Comparison of ENCODE assay signal across 31 mouse cellular contexts in genomic region chr12:31366428-31366827, GRCm38 (mm10). TPM values are rescaled to one million over a fixed set of nuclear protein-coding genes. Genes with fewer than 3 reads are reported as not detected.
DNase-seq lines count a peak whose midpoint lies in the region; ATAC-seq and TF ChIP-seq lines count a peak whose summit lies in the region.
"Had no signal": no experiment of that assay in that cellular context is flagged by ENCODE, and none has a peak within 500 bp of the region (broad histone marks: within the 10 kb centered on the region; RNA-seq: fewer than 3 reads in every experiment).

No protein-coding gene starts in this region.

- no peak for TF ChIP-seq POLR2A in heart, adult 2 months (IDR thresholded peaks at IDR 0.05; ENCODE audit: insufficient read depth, low read depth, low read length)

- peak overlapping the region; percentile 75 for H3K27ac ChIP-seq in heart, embryonic 12.5 days (ENCODE audit: poor library complexity, severe bottlenecking)
- H3K27ac ChIP-seq in heart, adult 2 months = no peak overlapping the region
- peak overlapping the region; percentile 21; the same call in 1 of the 2 replicates for H3K27ac ChIP-seq in heart, postnatal 0 days (ENCODE audit: low read depth)
- H3K27ac ChIP-seq in kidney, postnatal 0 days = no peak overlapping the region
- H3K27ac ChIP-seq: embryonic facial prominence, embryonic 10.5 days; embryonic facial prominence, embryonic 15.5 days; forebrain, embryonic 12.5 days; hindbrain, embryonic 14.5 days; layer of hippocampus, adult 2 months; left cerebral cortex, adult 2 months; limb, embryonic 12.5 days; liver, embryonic 15.5 days had no signal

- H3K9ac ChIP-seq in heart, embryonic 12.5 days = 0 out of 2 replicates have a peak overlapping the region, but pooled peaks have one; percentile 10
- H3K9ac ChIP-seq in heart, adult 2 months (ENCODE audit: low read depth, low read length) = no peak overlapping the region
- no peak overlapping the region for H3K9ac ChIP-seq in heart, postnatal 0 days (replicated peaks; ENCODE audit: low read depth, low read length)
- H3K9ac ChIP-seq in kidney, postnatal 0 days (ENCODE audit: low read depth, low read length) = no peak overlapping the region
- H3K9ac ChIP-seq: embryonic facial prominence, embryonic 15.5 days; forebrain, embryonic 12.5 days; hindbrain, embryonic 14.5 days; limb, embryonic 12.5 days; liver, embryonic 15.5 days; lung, embryonic 14.5 days had no signal

- ATAC-seq in heart, embryonic 12.5 days (ENCODE audit: insufficient number of reproducible peaks, low FRiP score) = peak; percentile 25; the same call in 1 of the 2 replicates
- ATAC-seq in heart, postnatal 0 days (ENCODE audit: insufficient read depth, low read depth) = peak; percentile 62
- peak; percentile 46; the same call in 1 of the 2 replicates for ATAC-seq in kidney, postnatal 0 days (replicated peaks; ENCODE audit: low FRiP score, low read depth)
- ATAC-seq: activated CD4-positive, CD25-positive, alpha-beta regulatory T cell, adult 4 months; CD4-positive, CD25-positive, alpha-beta regulatory T cell, adult 4 months; intestine, postnatal 0 days had no signal

- no peak overlapping the region for H3K4me3 ChIP-seq in heart, embryonic 12.5 days
- no peak overlapping the region for H3K4me3 ChIP-seq in heart, adult 2 months
- no peak overlapping the region for H3K4me3 ChIP-seq in heart, postnatal 0 days (ENCODE audit: low read depth, low read length)
- no peak overlapping the region for H3K4me3 ChIP-seq in kidney, postnatal 0 days (replicated peaks; ENCODE audit: low read depth, low read length)
- H3K4me3 ChIP-seq: embryonic facial prominence, embryonic 10.5 days; embryonic facial prominence, embryonic 15.5 days; forebrain, embryonic 12.5 days; layer of hippocampus, adult 2 months; left cerebral cortex, adult 2 months; limb, embryonic 12.5 days; liver, embryonic 15.5 days had no signal

- H3K79me2 ChIP-seq in heart, adult 2 months (replicated peaks; ENCODE audit: control insufficient read depth, insufficient read depth, low read length) = no peaks in the 10 kb centered on the region

- intact Hi-C loops in heart, adult 2 months (cut with DNase I) = no loop called here
- intact Hi-C loops in heart, postnatal 36 days (cut with DNase I) = no loop called here

- no peak for DNase-seq in heart, adult 2 months
- DNase-seq in heart, postnatal 0 days (ENCODE audit: low spot score) = peak; percentile 37
- DNase-seq in heart, postnatal 36 days = no peak
- peak; percentile 55 for DNase-seq in kidney, postnatal 0 days (ENCODE audit: low spot score)
- DNase-seq in kidney, postnatal 4 days = no peak
- no peak for DNase-seq in adrenal gland, postnatal 4 days (ENCODE audit: low spot score in 2 of 2)
- DNase-seq: adrenal gland, adult 2 months; adrenal gland, postnatal 36 days; cerebellum, adult 8-10 months; cerebellum, postnatal 25 days; gastrocnemius, postnatal 14 days; kidney, postnatal 25 days; lung, embryonic 14.5 days; lung, postnatal 14 days; midbrain, embryonic 14.5 days; thymus, postnatal 4 days had no signal

- H3K4me1 ChIP-seq in heart, embryonic 12.5 days (replicated peaks) = peaks cover 27% of the 10 kb centered on the region
- no peaks in the 10 kb centered on the region for H3K4me1 ChIP-seq in heart, adult 2 months (ENCODE audit: control insufficient read depth, insufficient read depth, low read length)
- H3K4me1 ChIP-seq in heart, postnatal 0 days (ENCODE audit: control insufficient read depth, insufficient read depth) = no peaks in the 10 kb centered on the region; the same call in 1 of the 2 replicates
- no peaks in the 10 kb centered on the region for H3K4me1 ChIP-seq in kidney, postnatal 0 days (replicated peaks; ENCODE audit: insufficient read depth, low read length)
- H3K4me1 ChIP-seq: embryonic facial prominence, embryonic 15.5 days; forebrain, embryonic 12.5 days; limb, embryonic 12.5 days; liver, embryonic 15.5 days had no signal

- no peaks in the 10 kb centered on the region for H3K36me3 ChIP-seq in heart, embryonic 12.5 days
- no peaks in the 10 kb centered on the region for H3K36me3 ChIP-seq in heart, adult 2 months (ENCODE audit: control insufficient read depth, insufficient read depth, low read length)
- no peaks in the 10 kb centered on the region for H3K36me3 ChIP-seq in heart, postnatal 0 days (replicated peaks; ENCODE audit: control insufficient read depth, insufficient read depth, low read length)
- no peaks in the 10 kb centered on the region for H3K36me3 ChIP-seq in kidney, postnatal 0 days (ENCODE audit: insufficient read depth, low read length)
- H3K36me3 ChIP-seq: embryonic facial prominence, embryonic 10.5 days; embryonic facial prominence, embryonic 15.5 days; forebrain, embryonic 12.5 days; limb, embryonic 12.5 days; liver, embryonic 15.5 days had no signal

- no peaks in the 10 kb centered on the region for H3K9me3 ChIP-seq in heart, embryonic 12.5 days (replicated peaks)
- H3K9me3 ChIP-seq in heart, postnatal 0 days (replicated peaks; ENCODE audit: control insufficient read depth, low read length) = no peaks in the 10 kb centered on the region
- no peaks in the 10 kb centered on the region for H3K9me3 ChIP-seq in kidney, postnatal 0 days (replicated peaks; ENCODE audit: low read length)
- H3K9me3 ChIP-seq: embryonic facial prominence, embryonic 10.5 days; embryonic facial prominence, embryonic 15.5 days; forebrain, embryonic 12.5 days; limb, embryonic 12.5 days; liver, embryonic 15.5 days had no signal

- no peaks in the 10 kb centered on the region for H3K27me3 ChIP-seq in heart, embryonic 12.5 days (replicated peaks)
- H3K27me3 ChIP-seq in heart, adult 2 months (ENCODE audit: control insufficient read depth, insufficient read depth, low read length) = no peaks in the 10 kb centered on the region
- H3K27me3 ChIP-seq in heart, postnatal 0 days (ENCODE audit: control insufficient read depth, insufficient read depth, low read length) = no peaks in the 10 kb centered on the region
- no peaks in the 10 kb centered on the region for H3K27me3 ChIP-seq in kidney, postnatal 0 days (ENCODE audit: insufficient read depth, low read length)
- H3K27me3 ChIP-seq: embryonic facial prominence, embryonic 15.5 days; limb, embryonic 12.5 days; liver, embryonic 15.5 days had no signal

- WGBS in heart, embryonic 12.5 days = 14% methylated on average over 3 of the region's 3 CpGs
- 49% methylated on average over 3 of the region's 3 CpGs for WGBS in heart, adult 2 months
- 19% methylated on average over 3 of the region's 3 CpGs for WGBS in heart, postnatal 0 days
- 27% methylated on average over 3 of the region's 3 CpGs for whole genome bisulfite sequencing in kidney, postnatal 0 days

- TF ChIP-seq EP300 in heart, adult 2 months (IDR thresholded peaks at IDR 0.05; ENCODE audit: insufficient read depth, low read depth, low read length) = no peak
- no peak for TF ChIP-seq EP300 in heart, postnatal 0 days (IDR thresholded peaks at IDR 0.05; ENCODE audit: low read depth)

- TF ChIP-seq CTCF in heart, adult 2 months (IDR thresholded peaks at IDR 0.05) = no peak
- TF ChIP-seq CTCF in heart, postnatal 0 days (IDR thresholded peaks at IDR 0.05; ENCODE audit: low read depth) = no peak
- no peak for TF ChIP-seq CTCF in kidney, postnatal 0 days (IDR thresholded peaks at IDR 0.05; ENCODE audit: low read depth)

- no peak overlapping the region for H3K4me2 ChIP-seq in heart, embryonic 12.5 days
- no peak overlapping the region for H3K4me2 ChIP-seq in heart, postnatal 0 days (ENCODE audit: low read depth, low read length)
- H3K4me2 ChIP-seq in kidney, postnatal 0 days (ENCODE audit: low read length) = no peak overlapping the region
- H3K4me2 ChIP-seq: embryonic facial prominence, embryonic 15.5 days; forebrain, embryonic 12.5 days; hindbrain, embryonic 14.5 days; limb, embryonic 12.5 days; liver, embryonic 15.5 days; lung, embryonic 14.5 days had no signal

RNA-seq across cellular contexts. Expression of gene Dld, which starts 15.2 kb away (rescaled TPM):
- 235 and 238 TPM in 2 replicates for polyA plus RNA-seq in heart, embryonic 12.5 days (2016; fragmentation: Nextera tagmentation; extraction: Ambion mirVana)
- 100 to 1,000 TPM; 374 to 406 TPM for total RNA-seq in heart, adult 2 months (2021)
- polyA plus RNA-seq in heart, adult 2 months (2012; rRNA removed) = 85.0 and 180 TPM in 2 replicates
- 91.6 and 125 TPM in 2 replicates for total RNA-seq in heart, postnatal 0 days (2014; rRNA removed; ENCODE audit: low replicate concordance)
- polyA plus RNA-seq in heart, postnatal 0 days (2015; fragmentation: Nextera tagmentation; extraction: Ambion mirVana) = 372 and 377 TPM in 2 replicates
- 100 to 1,000 TPM; 417 to 433 TPM for total RNA-seq in heart, postnatal 36 days (2021)
- 196 and 202 TPM in 2 replicates for polyA plus RNA-seq in kidney, postnatal 0 days (2015; fragmentation: Nextera tagmentation; extraction: Ambion mirVana)
- total RNA-seq in adrenal gland, postnatal 4 days (2021) = 100 to 1,000 TPM; 226 to 243 TPM

RNA-seq across cellular contexts. Expression of gene Slc26a3, which starts 24.2 kb away (rescaled TPM):
- polyA plus RNA-seq in heart, embryonic 12.5 days (2016; fragmentation: Nextera tagmentation; extraction: Ambion mirVana) = 0.10 TPM in 1 of 2 replicates, not detected in the other
- total RNA-seq in heart, adult 2 months (2021) = 1 to 10 TPM; 1.2 to 1.6 TPM
- 1.3 and 2.8 TPM in 2 replicates for polyA plus RNA-seq in heart, adult 2 months (2012; rRNA removed)
- 1.9 TPM in 1 of 2 replicates, not detected in the other for total RNA-seq in heart, postnatal 0 days (2014; rRNA removed; ENCODE audit: low replicate concordance)
- polyA plus RNA-seq in heart, postnatal 0 days (2015; fragmentation: Nextera tagmentation; extraction: Ambion mirVana) = 0.72 and 0.75 TPM in 2 replicates
- total RNA-seq in heart, postnatal 36 days (2021) = 1 to 10 TPM; 1.4 to 2.8 TPM
- 0.05 TPM in 1 of 2 replicates, not detected in the other for polyA plus RNA-seq in kidney, postnatal 0 days (2015; fragmentation: Nextera tagmentation; extraction: Ambion mirVana)
- total RNA-seq in adrenal gland, postnatal 4 days (2021) = under 1 TPM in 1 of 2 experiments, not detected in 1; 0.17 TPM
- total RNA-seq: gastrocnemius, postnatal 14 days; granulocyte monocyte progenitor cell, adult 5-6 weeks; monocyte, adult 5-6 weeks had no signal
- polyA plus RNA-seq: adrenal gland, adult 2 months; CD4-positive, CD25-positive, alpha-beta regulatory T cell, adult 4 months; embryonic facial prominence, embryonic 10.5 days; hindbrain, embryonic 14.5 days; limb, embryonic 12.5 days; lung, embryonic 14.5 days; midbrain, embryonic 14.5 days; thymus, postnatal 0 days had no signal

Comparison
In these comparisons a context has a peak if more than half of its experiments do, and no peak if none do; other contexts are left out.
1. H3K27ac ChIP-seq: peak in heart, embryonic 12.5 days (single experiment) and heart, postnatal 0 days (single experiment); none in heart, adult 2 months (single experiment) and kidney, postnatal 0 days (single experiment).
2. DNase-seq: peak in heart, postnatal 0 days (single experiment) and kidney, postnatal 0 days (single experiment); none in heart, adult 2 months (0 of 2), heart, postnatal 36 days (0 of 2), kidney, postnatal 4 days (0 of 2) and adrenal gland, postnatal 4 days (0 of 2).
3. Peak in every context shown above with its lines, with median percentiles within 50 percentile points of each other: ATAC-seq.